Mouse (Mus musculus): Measurements from ENCODE around the gene Odf3l1. TPM values are rescaled to one million over a fixed set of nuclear protein-coding genes. Genes with fewer than 3 reads are reported as not detected.

The Odf3l1 gene
- polyA plus RNA-seq, 1 experiment from 2014 or later, result 0.35 TPM

DNA sequence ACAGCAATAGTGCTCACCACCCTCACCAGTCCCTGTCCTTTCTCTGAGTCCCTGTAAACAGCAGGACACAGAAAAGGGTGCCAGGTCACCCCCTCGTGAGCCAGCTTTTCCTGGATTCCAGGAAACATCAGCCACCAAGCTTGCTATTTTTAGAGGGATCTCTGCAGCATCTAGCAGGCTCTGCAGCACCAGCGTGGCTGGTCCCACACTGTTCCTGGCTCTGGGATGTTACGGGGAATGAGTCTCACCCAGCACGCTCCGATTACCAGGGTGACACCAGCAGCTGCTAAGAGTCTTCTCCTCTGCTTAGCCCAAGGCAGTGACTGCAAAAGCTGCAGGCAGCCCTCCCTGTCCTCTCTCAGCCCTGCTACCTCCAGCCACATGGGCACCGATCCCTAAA lies 31.6 kb downstream of the Odf3l1 start:
- Histone ChIP-seq H3K36me3 (no peaks in the 10 kb centered on the region), H3K4me1 (peaks cover 10% of the 10 kb centered on the region; the same call in 1 of the 2 replicates), H3K4me3 (no peak overlapping the region), H3K27ac (no peak overlapping the region), H3K27me3 (ENCODE audit: low read depth, poor library complexity, severe bottlenecking) (peaks cover 46% of the 10 kb centered on the region), H3K9me3 (replicated peaks) (no peaks in the 10 kb centered on the region)
- WGBS, result 22% methylated on average over 6 of the region's 6 CpGs
- DNase-seq (ENCODE audit: low spot score), result no peak

DNA sequence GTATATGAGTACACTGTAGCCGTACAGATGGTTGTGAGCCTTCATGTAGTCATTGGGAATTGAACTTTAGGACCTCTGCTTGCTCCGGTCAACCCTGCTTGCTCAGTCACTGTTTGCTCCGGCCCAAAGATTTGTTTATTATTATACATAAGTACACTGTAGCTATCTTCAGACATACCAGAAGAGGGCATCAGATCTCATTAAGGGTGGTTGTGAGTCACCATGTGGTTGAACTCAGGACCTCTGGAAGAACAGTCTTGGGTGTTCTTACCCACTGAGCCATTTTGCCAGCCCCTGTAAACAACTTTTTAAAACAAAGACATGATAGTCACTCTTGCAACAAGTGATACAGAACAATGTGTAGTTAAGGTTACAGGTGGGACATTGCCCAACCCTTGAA lies 32.6 kb downstream of the Odf3l1 start:
- H3K4me1 ChIP-seq, result peaks cover 10% of the 10 kb centered on the region; the same call in 1 of the 2 replicates
- no peaks in the 10 kb centered on the region for H3K9me3 ChIP-seq (replicated peaks)
- no peak for DNase-seq (ENCODE audit: low spot score)
- H3K36me3 ChIP-seq, result no peaks in the 10 kb centered on the region
- no peak overlapping the region for H3K4me3 ChIP-seq
- peaks cover 50% of the 10 kb centered on the region for H3K27me3 ChIP-seq (ENCODE audit: low read depth, poor library complexity, severe bottlenecking)
- H3K27ac ChIP-seq, result no peak overlapping the region
- 85% methylated on average over 3 of the region's 3 CpGs for WGBS

- DNase-seq (ENCODE audit: low spot score), result no peak
- 24% methylated on average over 4 of the region's 4 CpGs for WGBS
Measured at GRCm38 (mm10) chr9:56830162-56830561, 34.3 kb downstream of the Odf3l1 start.

DNA sequence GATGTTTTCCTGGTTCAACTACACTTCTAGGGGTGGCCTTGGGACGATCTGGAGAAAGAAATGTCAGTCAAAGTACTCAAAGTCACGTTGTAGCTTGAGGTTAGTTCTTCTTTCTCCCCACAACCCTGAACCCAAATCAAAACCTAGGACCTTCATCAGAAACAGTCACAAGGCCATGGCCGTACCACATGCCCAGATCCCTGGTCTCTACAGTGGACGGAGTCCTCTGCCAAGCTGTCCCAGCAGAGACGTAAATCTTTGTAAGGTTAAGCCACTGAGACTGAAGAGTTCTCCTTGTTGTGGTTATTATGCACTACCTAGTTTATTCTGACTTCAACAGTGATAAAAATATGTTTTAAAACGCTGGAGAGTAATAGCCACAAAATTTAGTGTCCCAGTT lies 35.6 kb downstream of the Odf3l1 start:
- H3K27me3 ChIP-seq (ENCODE audit: low read depth, poor library complexity, severe bottlenecking), result peaks cover 59% of the 10 kb centered on the region
- DNase-seq (ENCODE audit: low spot score), result no peak
- H3K9me3 ChIP-seq (replicated peaks), result no peaks in the 10 kb centered on the region
- no peaks in the 10 kb centered on the region for H3K36me3 ChIP-seq
- H3K4me1 ChIP-seq, result peaks cover 25% of the 10 kb centered on the region
- WGBS, result 84% methylated on average over 6 of the region's 6 CpGs
- no peak overlapping the region for H3K4me3 ChIP-seq
- H3K27ac ChIP-seq, result no peak overlapping the region

More at GRCm38 (mm10) chr9:56830162-56830561, 34.3 kb downstream of the Odf3l1 start:
- Histone ChIP-seq H3K27me3 (ENCODE audit: low read depth, poor library complexity, severe bottlenecking) (peaks cover 57% of the 10 kb centered on the region), H3K36me3 (no peaks in the 10 kb centered on the region), H3K27ac (no peak overlapping the region), H3K4me3 (no peak overlapping the region), H3K4me1 (peaks cover 20% of the 10 kb centered on the region), H3K9me3 (replicated peaks) (no peaks in the 10 kb centered on the region)

DNA sequence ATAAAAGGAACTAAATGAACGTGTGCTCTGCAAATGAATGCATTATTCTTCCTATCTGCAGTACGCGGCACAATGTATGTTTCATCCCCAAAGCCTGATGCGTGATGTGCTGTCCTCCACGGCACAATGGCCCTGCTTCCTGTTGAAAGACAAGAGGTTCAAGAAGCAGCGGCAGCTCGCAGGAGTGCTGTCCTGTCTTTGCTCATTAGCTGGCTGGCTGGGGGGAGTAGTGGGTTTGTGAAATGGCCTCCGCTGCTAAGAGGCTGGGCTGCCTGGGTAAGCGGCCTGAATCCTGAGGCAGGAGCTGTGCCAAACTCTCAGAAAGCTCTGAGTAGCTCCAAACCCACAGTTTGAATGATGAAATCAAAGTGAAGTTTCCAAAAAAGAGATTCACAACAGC lies 36.3 kb downstream of the Odf3l1 start:
- DNase-seq (ENCODE audit: low spot score), result no peak
- Histone ChIP-seq H3K36me3 (no peaks in the 10 kb centered on the region), H3K4me1 (peaks cover 22% of the 10 kb centered on the region), H3K4me3 (no peak overlapping the region), H3K27me3 (ENCODE audit: low read depth, poor library complexity, severe bottlenecking) (peaks cover 52% of the 10 kb centered on the region), H3K27ac (no peak overlapping the region), H3K9me3 (replicated peaks) (no peaks in the 10 kb centered on the region)
- 45% methylated on average over 9 of the region's 9 CpGs for WGBS

DNA sequence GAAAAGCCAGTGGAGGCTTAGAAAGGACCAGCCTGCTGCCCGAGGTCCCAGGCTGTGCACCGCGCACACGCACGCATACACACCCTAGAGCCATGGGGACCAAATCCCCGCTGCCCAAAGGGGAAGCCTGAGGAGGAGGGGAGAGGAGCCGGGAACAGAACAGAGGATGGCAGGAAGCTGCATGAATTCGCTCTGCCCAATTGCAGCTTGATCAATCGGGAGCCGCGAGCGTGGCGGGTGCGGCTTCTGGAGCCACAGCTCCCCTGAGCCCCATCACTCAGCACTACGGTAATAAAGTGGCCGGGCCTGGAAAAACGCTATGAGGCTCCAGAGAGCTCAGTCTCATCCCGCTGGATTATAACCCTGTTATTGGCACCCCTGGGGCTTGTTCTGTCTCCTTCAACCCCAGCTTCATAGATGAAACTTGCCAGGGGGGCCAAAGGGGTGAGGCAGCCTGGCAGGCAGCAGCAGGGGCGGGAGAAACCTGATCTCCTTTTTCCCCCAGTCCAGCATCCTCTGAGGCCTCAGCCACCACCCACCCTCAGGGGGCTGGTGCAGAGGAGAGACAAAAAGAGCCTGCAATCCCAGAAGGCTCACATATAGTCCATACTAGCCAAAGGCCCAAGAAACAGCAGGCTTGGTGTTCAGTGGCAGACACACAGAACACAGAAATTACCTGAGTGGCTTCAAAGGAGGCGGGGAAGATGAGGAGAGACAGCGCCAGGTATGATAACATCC lies 38.8 kb downstream of the Odf3l1 start:
- WGBS, result 7% methylated on average over 21 of the region's 21 CpGs
- Histone ChIP-seq H3K4me3 (peak overlapping the region; percentile 46), H3K27me3 (ENCODE audit: low read depth, poor library complexity, severe bottlenecking) (peaks cover 39% of the 10 kb centered on the region), H3K36me3 (no peaks in the 10 kb centered on the region), H3K27ac (0 out of 2 replicates have a peak overlapping the region, but pooled peaks have one; percentile 7), H3K4me1 (peaks cover 16% of the 10 kb centered on the region), H3K9me3 (replicated peaks) (no peaks in the 10 kb centered on the region)
- peak; percentile 53 for DNase-seq (ENCODE audit: low spot score)

GRCm38 (mm10) chr9:56824900-56825299 lies 39.6 kb downstream of the Odf3l1 start:
- 5% methylated on average over 3 of the region's 3 CpGs for WGBS

GRCm38 (mm10) chr9:56810916-56811315 lies 53.6 kb downstream of the Odf3l1 start:
- H3K4me1 ChIP-seq, result peaks cover 5% of the 10 kb centered on the region
- 85% methylated on average over 1 of the region's 1 CpGs for WGBS
- no peaks in the 10 kb centered on the region for H3K9me3 ChIP-seq (replicated peaks)
- H3K27me3 ChIP-seq (ENCODE audit: low read depth, poor library complexity, severe bottlenecking), result no peaks in the 10 kb centered on the region
- no peaks in the 10 kb centered on the region for H3K36me3 ChIP-seq
- no peak overlapping the region for H3K4me3 ChIP-seq
- DNase-seq (ENCODE audit: low spot score), result no peak
- H3K27ac ChIP-seq, result no peak overlapping the region

More at GRCm38 (mm10) chr9:56824900-56825299, 39.6 kb downstream of the Odf3l1 start:
- peak overlapping the region; percentile 46; the same call in 1 of the 2 replicates for H3K4me3 ChIP-seq
- H3K9me3 ChIP-seq (replicated peaks), result no peaks in the 10 kb centered on the region
- H3K27me3 ChIP-seq (ENCODE audit: low read depth, poor library complexity, severe bottlenecking), result peaks cover 31% of the 10 kb centered on the region
- no peaks in the 10 kb centered on the region for H3K36me3 ChIP-seq
- H3K4me1 ChIP-seq, result peaks cover 16% of the 10 kb centered on the region
- no peak overlapping the region for H3K27ac ChIP-seq
- no peak for DNase-seq (ENCODE audit: low spot score)

DNA sequence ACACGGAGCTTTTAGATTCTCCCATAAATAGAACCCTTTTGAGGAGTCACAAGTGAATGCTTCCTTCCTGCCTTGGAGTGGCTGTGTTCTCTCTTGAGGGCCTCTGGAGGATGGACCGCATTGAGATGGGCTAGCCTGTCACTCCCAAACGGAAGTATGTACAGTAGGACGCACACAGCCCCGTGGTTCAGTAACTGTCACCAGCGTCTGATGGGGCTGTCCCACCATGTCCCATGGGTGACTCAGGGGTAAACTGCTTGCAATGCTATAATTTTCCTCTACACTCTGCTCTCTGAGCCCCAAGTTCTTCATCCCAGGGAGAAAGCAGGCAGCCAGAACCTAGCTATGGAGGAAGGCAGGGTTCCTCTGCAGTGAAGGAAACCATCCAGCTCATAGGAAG lies 56.5 kb downstream of the Odf3l1 start:
- DNase-seq (ENCODE audit: low spot score), result no peak
- Histone ChIP-seq H3K9me3 (replicated peaks) (no peaks in the 10 kb centered on the region), H3K36me3 (no peaks in the 10 kb centered on the region), H3K27me3 (ENCODE audit: low read depth, poor library complexity, severe bottlenecking) (no peaks in the 10 kb centered on the region), H3K4me3 (no peak overlapping the region), H3K27ac (no peak overlapping the region), H3K4me1 (no peaks in the 10 kb centered on the region)
- 85% methylated on average over 6 of the region's 6 CpGs for WGBS

- 93% methylated on average over 7 of the region's 7 CpGs for WGBS
Measured at GRCm38 (mm10) chr9:56803146-56803545, 61.3 kb downstream of the Odf3l1 start.

More at GRCm38 (mm10) chr9:56803146-56803545, 61.3 kb downstream of the Odf3l1 start:
- no peaks in the 10 kb centered on the region for H3K4me1 ChIP-seq
- peaks cover 26% of the 10 kb centered on the region for H3K27me3 ChIP-seq (ENCODE audit: low read depth, poor library complexity, severe bottlenecking)
- no peaks in the 10 kb centered on the region for H3K9me3 ChIP-seq (replicated peaks)
- no peak overlapping the region for H3K27ac ChIP-seq
- DNase-seq (ENCODE audit: low spot score), result no peak
- H3K4me3 ChIP-seq, result no peak overlapping the region
- no peaks in the 10 kb centered on the region for H3K36me3 ChIP-seq

Other genes starting within 250 kb of the Odf3l1 start
- gene Lingo1, start 68.2 kb downstream of the Odf3l1 start, polyA plus RNA-seq (2016; fragmentation: Nextera tagmentation; extraction: Ambion mirVana), result 0.85 and 1.8 TPM in 2 replicates
- gene Cspg4, start 354 bp upstream of the Odf3l1 start, polyA plus RNA-seq (2016; fragmentation: Nextera tagmentation; extraction: Ambion mirVana), result 2.1 and 5.0 TPM in 2 replicates
- gene Snx33, start 63.7 kb upstream of the Odf3l1 start, polyA plus RNA-seq (2016; fragmentation: Nextera tagmentation; extraction: Ambion mirVana), result 9.3 and 11.6 TPM in 2 replicates
- gene Imp3, start 72.8 kb upstream of the Odf3l1 start, polyA plus RNA-seq (2016; fragmentation: Nextera tagmentation; extraction: Ambion mirVana), result 70.5 and 77.9 TPM in 2 replicates
- gene Snupn, start 86.2 kb upstream of the Odf3l1 start, polyA plus RNA-seq (2016; fragmentation: Nextera tagmentation; extraction: Ambion mirVana), result 27.0 and 31.6 TPM in 2 replicates
- gene Ptpn9, start 130.2 kb upstream of the Odf3l1 start, polyA plus RNA-seq (2016; fragmentation: Nextera tagmentation; extraction: Ambion mirVana), result 24.6 and 27.6 TPM in 2 replicates
- gene Sin3a, start 207.4 kb upstream of the Odf3l1 start, polyA plus RNA-seq (2016; fragmentation: Nextera tagmentation; extraction: Ambion mirVana), result 60.5 and 62.5 TPM in 2 replicates